Mouse (Mus musculus): ENCODE data around the gene Ncbp1.
A peak's percentile ranks its signal among the peaks of the same experiment; 100 is the strongest.

Gene Ncbp1

DNA sequence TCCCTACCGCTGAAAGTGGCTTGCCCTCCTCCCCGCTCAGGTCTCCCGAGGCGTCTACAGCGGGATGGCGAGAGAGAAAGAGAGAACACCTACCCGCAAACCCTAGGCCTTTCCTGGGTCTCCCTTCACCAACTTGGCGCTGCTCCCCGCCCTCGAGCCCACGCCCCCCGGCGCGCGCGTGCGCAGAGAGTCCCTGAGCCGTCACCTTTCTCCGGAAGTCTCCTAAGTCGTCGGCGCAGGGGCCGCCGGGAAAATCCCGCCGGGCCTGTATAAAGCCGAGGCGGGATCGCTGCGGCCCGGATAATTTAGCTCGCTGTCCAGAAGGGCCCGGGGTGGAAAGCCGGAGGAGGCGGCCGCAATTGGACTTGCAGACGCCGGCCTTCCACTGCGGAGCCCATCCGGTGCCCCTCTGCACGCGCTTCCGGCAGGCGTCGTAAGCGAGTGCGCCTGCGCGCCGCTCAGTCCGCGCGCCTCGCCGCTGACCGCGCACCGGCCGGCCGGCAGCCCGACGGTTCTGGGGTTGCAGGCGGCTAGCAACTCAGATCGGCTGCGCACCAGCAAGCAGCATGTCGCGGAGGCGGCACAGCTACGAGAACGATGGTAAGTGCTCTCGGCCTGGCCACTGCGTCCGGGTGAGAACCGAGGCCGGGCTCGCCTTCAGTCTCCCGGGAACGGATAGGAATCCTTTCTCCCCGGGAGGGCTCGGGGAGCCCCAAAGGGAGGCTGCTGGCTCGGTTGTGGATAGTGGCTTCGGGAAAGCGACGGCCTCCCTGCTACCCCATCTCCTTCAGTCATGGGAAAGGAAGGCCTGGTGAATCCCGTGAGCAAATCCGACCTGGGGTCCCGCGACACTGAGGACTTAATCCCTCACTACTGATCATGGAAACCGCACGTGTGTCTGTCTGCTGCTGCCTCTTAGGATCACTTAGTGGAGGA, at the start of gene Ncbp1, which contains the start of gene Tstd2:
Gene Ncbp1, plus strand, starts transcription at position 327 of the 936 bp plus-strand sequence.
Gene Tstd2, minus strand, starts transcription at position 408 of the 936 bp plus-strand sequence.
- peak; percentile 92 for DNase-seq (ENCODE audit: low read depth, low spot score)

DNA sequence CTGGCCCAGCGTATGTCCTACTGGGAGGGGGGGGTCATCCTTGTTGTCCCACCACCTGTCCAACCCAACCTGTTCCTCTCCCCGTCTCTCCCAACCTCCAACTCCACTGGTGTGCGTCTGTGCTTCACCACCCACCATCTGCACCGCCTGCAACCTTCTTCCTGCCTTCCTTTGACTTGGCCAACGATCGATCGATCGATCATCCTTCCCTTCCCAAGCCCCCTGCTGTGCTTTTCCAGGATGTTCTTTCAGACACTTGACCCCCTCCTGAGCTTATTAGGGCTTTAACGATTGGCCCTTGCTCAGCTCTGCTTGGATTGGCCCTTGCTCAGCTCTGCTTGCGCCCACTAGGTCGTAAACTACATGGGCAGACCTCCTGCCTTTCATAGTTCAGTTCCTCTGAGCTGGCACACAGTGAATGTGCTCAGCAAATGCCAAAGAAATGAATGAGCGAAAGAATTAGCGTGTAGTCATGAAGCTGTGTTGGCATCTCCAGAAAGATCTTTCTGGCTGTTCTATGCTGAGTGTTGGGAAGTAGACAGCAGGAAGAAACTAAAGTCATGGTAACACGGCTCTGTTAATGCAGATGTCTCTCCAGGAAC, 48.8 kb upstream of the Ncbp1 start:
- no peak for DNase-seq (ENCODE audit: low read depth, low spot score)

DNA sequence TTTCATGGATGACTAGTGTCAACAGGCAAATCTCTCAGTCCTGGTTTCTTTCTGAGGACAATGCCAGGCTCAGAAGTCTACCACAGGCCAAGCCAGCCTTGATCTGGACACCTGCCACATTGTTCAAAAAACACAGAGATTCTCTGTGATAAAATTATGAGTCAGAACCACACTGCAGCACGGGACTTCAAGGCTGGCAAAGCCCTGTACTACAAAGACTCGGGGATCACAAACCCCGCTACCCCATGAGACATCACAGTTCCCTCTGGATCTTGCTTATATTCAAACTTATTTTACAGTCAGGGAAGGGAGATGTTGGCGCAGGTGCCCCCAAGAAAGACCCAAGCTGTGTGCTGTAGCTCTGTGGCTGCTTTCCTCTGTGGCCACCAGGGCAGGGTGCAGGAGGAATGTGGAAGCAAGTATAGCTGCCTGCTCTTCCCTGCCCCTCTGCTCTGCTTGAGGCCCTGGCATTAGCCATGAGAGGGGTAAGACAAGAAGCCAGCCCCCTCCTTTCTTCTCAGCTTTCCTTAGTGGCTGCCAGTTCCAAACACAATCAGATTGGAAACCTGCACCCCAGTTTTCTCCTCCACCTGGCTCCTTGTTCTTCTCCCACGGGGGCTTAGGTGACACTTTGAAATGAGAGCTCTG, 45.9 kb upstream of the Ncbp1 start:
- no peak for DNase-seq (ENCODE audit: low read depth, low spot score)

DNA sequence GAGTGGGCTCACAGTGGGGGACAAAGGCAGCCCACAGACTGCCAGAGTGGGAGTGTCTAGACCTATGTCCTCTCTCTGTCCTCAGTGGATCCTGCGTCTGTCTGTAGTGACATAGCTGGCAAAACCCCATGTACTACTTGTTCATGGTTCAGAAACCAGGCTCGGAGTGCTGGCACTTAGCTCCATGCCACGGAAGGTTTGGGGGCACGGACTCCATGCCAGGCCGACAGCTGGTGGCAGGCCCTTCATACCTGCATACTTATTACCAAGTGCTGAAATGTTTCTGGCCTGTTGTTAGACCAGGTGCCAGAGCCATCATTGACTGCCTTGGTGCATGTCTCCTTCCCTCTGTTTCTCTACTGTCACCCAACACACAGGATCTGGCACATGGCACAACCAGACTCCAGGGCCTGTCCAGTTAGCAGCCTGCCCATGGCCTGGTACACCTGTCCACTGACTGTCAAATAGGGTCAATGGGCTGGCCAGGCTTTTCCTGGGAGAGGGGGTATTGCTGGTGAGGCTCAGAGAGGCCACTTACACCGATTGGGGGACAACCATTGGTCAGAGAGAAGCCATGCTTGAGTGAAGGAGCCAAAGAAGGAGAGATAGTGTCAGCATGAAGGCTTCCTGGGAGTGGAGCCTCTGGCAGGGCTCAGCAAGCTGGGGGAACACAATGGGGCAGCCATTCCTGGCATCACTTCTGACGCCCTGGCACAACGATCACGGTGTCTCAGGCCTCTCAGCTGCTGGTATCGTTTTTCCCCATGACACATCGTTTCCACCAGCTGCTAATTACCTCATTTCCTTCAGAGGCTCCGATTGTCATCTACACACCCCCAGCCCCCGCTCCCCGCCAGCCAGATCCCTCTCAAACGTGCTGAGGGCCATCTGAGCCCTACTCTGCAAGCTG, 43.2 kb upstream of the Ncbp1 start:
- no peak for DNase-seq (ENCODE audit: low read depth, low spot score)

DNA sequence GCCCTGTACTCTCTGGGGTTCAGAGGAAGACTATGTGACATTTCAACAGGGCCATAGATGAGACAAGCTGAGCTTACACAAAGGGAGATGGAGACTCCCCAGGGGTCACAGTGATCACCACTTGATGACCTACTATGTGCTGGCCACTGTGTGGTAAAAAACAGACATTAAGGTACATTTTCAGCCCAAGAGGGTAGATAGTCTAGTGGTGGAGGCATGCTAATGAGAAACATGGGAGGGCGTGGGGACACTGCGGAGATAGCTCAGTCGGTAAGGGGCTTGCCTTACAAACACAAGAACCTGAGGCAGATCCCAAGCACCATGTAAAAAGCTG, 42.6 kb upstream of the Ncbp1 start:
- DNase-seq (ENCODE audit: low read depth, low spot score): no peak

DNA sequence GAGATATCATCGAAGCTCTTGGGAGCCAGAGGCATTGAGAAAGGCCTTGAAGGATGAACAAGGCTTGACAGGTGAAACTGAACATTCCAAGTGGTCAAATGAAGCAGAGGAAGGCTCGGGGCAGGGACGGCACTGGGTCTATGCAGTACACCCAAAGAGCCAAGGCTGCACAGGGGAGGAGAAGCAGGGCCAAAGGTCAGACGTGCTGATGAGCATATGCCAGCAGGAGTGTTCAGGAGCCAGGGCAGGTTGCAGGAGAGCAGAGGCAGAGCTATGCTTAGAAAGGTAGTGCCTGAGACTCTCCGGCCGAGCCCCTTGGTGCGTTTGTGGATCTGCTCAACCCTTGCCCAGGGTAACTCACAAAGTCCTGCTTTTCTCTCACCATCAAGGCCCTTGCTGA, 41.9 kb upstream of the Ncbp1 start:
- DNase-seq (ENCODE audit: low read depth, low spot score): no peak

DNA sequence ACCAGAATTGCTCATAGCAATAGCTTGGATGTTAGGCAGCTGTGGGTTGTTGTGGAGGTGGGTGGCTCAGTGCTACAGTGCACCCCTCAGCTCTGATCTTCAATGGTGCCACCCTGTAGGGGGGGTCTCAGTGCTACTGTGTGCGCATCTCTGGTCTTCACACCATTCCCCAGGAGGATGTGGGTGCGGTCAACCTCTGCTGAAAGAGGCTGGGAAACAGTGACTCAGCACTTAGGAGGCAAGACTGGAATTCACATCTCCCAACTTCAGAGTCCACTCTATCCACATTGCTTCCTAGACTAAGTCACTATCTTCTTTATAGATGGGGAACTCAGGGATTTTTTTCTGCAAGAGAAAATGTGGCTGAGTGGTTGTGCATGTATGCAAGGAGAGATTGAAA, 40.8 kb upstream of the Ncbp1 start:
- no peak for DNase-seq (ENCODE audit: low read depth, low spot score)

DNA sequence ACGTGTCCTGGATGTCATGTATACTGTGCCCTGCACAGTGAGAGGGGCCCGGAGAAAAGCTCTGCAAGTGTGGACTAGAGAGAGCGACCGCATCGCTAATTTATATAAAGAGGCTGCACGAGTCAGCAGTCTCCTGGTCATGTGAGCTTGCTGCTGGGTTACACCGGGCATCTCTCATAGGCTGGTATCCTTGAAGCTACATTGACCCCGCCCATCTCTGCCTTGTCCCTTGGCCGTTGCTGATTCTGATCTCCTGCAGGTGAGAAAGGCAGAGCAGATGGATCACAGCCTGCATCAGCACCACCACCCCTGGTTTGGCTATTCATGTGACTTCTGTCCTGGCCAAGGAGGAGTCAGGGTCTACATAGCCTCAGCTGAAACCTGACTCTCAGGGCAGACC, 39.3 kb upstream of the Ncbp1 start:
- DNase-seq (ENCODE audit: low read depth, low spot score): no peak

DNA sequence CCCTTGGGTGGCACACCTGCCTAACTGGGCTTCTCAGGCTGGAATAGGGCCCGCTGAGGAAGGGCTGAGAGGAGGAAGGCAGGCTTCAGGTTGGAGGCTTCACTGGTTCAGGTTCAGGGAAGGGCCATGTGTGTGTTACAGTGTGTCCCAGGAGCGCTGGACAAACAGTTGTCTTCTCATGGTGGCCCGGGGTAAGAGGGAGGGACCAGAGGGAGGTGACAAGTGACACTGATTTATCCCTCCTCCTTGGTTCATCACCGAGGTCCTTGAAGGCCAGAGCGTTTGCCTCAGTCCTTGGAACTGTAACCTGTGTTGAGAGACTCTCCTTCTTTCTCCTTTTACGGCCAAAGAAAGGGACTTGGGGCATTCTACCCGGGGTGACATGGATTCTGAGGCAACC, 37.9 kb upstream of the Ncbp1 start:
- DNase-seq (ENCODE audit: low read depth, low spot score): no peak

DNA sequence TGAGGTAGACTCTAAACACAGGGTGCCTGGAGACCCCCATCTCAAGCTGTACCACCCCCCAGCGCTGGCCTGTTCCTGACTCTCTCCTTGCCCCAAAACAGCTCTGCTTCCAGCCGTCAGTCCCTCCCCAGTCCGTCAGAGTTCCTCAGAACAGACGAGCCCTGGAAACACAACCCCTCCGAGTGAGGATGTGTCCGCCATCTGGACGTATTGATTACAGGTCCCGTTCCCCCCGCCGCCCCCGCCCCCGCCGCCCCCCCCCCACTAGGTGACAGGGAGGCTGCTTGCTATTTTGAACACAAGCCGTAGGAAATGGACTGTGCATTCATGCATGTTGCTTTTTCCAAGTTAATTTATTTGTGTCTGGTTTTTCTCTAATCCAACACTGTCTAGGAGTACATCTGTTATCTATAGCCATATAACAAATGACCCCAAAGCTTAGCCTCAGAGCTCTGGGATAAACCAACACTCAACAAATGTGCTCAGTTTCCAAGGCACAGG, 37.2 kb upstream of the Ncbp1 start:
- no peak for DNase-seq (ENCODE audit: low read depth, low spot score)

DNA sequence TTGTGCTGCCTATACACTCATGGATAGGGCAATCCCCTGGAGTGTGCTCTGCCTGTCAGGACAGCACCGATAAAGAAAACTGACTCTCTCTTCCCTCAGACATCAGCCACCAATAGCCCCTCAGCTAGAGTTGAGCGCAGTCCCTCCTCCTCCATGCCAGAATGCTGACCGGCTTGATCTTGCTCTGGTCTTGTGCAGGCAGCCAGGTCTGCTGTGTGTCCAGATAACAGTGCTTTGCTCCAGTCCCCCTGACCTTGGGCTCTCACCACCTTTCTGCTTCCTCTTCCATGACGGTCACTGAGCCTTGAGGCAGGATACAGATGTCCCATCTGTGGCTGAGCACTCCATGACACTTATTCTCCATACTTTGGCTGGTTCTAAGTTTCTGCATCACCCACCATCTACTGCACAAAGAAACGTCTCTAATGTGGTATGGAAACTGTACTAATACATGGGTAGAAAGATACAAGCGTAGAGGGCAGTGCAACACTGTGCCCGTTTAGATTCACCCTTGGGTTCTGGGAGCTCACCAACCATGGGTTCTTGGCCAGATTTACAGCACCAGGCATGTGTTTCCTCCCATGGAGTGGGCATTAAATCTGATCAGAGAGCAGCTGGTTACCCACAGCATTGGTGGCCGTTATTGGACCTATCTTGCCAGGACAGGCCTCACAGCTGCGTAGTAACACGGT, 36.2 kb upstream of the Ncbp1 start:
- no peak for DNase-seq (ENCODE audit: low read depth, low spot score)

DNA sequence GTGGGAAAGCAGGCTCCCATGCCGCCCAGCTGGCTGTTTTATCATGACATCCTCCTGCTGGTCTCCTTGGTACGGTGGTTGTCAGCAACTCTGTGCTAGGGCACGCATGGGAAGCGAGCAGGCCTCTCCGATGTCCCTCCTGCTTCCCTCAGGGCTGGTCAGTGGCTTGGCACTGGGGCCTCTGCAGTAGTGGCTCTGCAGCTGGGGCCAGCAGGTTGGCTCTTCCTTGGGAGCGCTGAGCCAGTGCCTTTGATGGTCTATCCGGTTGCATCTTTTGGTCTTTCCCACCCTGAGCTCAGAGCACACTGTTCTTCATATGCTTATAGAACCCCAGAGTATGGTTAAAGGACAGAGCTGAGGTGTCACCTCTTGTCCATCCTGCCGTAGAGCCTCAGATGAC, 28.3 kb upstream of the Ncbp1 start:
- no peak for DNase-seq (ENCODE audit: low read depth, low spot score)

DNA sequence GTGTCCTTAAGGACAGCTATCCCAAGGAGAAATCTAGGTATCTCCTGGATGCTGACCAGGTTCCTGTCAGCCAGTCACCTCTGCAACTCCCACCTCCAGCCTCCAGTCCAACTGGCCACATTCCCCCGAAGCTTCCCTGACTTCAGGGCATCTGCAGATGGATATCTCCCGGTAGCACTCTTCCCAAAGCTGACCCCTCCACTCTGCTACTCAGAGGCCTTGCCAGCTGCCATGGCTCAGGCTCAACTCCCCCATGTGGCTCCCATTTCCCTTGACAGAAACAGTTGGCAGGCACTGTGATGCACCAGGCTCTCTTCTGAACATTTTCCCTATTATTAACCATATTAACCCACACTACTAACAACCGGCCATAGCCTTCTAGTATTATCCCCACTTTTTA, 27.1 kb upstream of the Ncbp1 start:
- no peak for DNase-seq (ENCODE audit: low read depth, low spot score)

DNA sequence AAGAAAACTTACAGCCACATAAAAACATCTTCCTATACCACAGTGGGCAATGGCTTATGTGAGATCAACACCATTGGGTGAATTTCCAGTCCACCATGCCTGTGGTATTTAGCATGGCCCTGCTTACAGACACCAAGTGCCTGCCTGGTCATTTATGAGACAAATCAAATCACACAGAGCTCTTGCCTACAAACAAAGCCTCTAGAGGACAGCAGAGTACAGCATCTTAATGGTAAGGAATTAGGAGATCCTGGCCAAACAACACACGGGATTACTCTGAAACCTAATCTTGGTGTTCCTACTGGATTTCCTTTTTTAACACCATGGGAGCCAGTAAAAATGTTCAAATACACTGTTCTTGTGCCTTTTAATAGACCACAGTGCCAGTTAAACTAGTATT, 23.1 kb upstream of the Ncbp1 start:
- DNase-seq (ENCODE audit: low read depth, low spot score): no peak

DNA sequence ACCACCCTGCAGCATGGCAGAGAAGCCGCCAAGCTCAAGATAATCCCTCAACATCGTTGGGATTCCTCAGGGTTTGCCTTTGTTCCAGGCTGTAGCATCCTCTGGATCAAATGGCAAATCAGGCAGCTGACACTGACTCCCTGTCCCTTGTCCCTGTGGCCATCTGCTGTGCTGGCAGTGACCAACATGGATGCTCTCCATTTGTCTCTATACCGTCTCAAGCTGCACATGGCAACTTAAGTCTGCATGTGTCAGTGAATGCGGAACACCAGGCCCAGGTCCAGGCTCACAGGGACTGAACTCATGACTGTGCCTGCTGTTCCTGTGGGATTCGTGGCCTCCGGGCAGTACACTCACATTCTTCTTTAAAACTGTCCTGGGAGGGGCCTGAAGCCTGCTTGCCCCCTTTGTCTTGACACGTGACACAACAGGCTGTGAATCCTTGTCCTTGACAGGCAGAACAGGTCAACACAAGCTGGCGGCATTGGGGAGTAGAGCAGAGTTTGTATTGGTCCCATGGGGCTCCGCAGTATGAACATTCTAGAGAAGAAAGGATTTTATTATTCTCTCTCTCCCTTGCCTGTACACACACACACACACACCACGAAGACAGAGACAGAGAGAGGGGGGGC, 21.8 kb upstream of the Ncbp1 start:
- no peak for DNase-seq (ENCODE audit: low read depth, low spot score)

DNA sequence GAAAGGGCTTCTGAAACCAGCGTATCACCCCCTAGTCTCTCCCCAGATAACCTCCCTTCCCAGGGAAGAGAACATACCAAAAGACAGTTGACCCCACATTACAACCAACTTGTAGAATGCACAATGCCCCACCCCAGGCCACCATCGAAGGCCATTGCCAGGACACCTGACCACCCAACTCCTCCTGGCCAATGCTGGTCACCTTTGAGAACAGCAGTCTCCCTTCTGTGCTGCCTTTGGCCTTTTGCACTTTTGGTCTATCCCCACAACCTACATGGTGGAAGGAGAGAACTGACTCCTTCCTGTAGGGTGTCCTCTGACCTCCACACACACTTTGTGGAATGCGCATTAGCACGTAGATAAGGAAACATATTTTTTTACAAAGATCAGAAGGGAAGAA, 20.9 kb upstream of the Ncbp1 start:
- DNase-seq (ENCODE audit: low read depth, low spot score): no peak

DNA sequence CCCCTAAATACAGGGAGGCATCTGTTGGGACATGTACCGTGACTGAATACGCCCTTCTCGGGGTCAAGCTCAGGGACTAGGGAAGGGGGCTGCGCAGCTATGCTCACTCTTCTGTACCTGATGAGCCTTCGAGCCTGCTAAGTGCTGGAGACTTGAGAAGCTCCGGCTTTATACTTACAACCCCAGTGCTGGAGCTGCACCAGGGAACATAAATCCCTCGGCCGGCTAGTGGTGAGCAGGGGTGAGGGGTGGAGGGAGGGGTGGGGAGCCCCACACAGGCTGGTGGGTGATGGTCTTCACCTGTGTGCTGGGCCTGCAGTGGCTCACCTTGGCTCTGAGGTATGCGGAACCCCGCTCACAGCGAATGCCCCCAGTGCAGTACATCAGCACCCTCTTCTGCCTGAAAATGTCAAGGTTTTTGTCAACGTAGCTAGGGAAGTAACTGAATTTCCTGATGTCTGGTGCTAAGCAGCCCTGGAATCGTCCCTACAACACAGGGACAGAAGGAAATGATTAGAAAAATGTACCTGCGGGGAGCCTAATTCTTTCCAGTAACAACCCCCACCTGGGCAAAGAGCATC, 18.8 kb upstream of the Ncbp1 start:
- no peak for DNase-seq (ENCODE audit: low read depth, low spot score)

DNA sequence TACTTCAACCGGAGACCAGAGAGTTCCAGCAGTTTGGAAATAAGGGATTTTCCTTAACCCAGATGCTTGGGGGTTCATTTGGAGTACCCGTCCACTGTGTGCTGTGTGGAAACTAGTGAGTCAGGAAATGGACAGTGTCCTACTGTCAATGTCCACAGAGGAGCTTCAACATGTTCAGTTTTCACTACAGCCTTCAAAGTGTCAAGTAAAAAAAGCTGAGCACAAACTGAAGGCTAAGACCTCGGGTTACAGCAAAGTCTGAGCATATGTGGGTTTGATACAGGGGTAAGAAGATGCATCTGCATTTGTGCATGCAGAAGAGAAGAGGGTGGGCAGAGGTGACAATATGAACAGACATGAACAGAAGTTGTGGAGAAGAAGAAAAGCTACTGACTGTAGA, 17.6 kb upstream of the Ncbp1 start:
- no peak for DNase-seq (ENCODE audit: low read depth, low spot score)

DNA sequence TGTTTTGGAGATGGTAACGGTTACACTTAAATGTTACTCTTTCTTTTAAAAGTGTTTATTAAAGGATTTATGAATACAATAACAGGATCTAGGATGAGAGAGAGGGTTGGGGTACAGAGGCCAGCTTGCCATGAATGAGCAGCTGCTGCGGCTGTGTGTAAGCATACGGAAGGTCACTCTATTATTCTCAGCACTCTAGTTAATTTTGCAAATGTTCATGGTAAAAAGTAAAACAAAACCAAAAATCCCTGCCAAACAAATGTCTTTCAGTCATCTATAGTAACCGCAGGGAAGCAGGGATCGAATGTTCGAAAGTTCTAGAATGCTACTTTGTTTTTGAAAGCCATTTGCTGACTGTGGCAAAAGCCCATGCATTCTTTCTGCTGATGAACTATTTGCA, 15.1 kb upstream of the Ncbp1 start:
- no peak for DNase-seq (ENCODE audit: low read depth, low spot score)

DNA sequence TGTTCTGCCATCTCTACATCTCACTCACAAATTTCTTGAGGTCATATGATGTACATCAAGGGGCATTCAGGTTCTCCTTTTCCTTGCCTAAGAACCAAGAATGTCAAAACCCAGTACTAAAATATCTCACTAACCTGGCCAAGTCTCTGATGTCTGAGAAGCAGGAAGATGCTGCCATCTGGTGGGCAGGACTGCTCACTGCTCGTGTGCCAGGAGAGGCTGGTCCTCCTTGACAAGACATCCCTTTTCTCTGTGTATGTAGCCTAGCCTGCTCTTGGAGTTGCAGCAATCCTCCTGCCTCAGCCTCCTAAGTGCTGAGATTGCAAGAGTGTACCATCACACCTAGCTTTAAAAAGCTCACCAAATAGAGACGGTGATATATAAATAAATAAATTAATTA, 11.9 kb upstream of the Ncbp1 start:
- peak; percentile 72 for DNase-seq (ENCODE audit: low read depth, low spot score)

All from ES-CJ7 (cell line).